Mouse (Mus musculus): ENCODE measurements at regions not wholly inside any gene's neighbourhood (a gene's known extent, or its start where the extent isn't known, plus 50 kb on each side); places are given as distances from the start of the nearest gene placed in this dataset.

GRCm38 (mm10) chr3:157759856-157760255 lies 165.0 kb downstream of the Cth start:
- 81% methylated on average over 1 of the region's 1 CpGs for WGBS
- Histone ChIP-seq H3K27ac (ENCODE audit: control insufficient read depth, insufficient read depth, low read depth, low read length, poor library complexity) (no peak overlapping the region), H3K4me1 (ENCODE audit: control insufficient read depth, insufficient read depth, low read length) (no peaks in the 10 kb centered on the region), H3K4me3 (replicated peaks; ENCODE audit: control insufficient read depth, low read depth, low read length) (no peak overlapping the region)
- TF ChIP-seq POLR2A (IDR thresholded peaks at IDR 0.05; ENCODE audit: borderline replicate concordance, control insufficient read depth, low read depth, low read length) = no peak
- no peak for TF ChIP-seq CTCF (IDR thresholded peaks at IDR 0.05; ENCODE audit: control insufficient read depth, insufficient read depth, low read length)

GRCm38 (mm10) chr3:157754826-157755225 lies 170.1 kb downstream of the Cth start:
- TF ChIP-seq CTCF (IDR thresholded peaks at IDR 0.05; ENCODE audit: control insufficient read depth, insufficient read depth, low read length) (no peak), POLR2A (IDR thresholded peaks at IDR 0.05; ENCODE audit: borderline replicate concordance, control insufficient read depth, low read depth, low read length) (no peak)
- no peaks in the 10 kb centered on the region for H3K4me1 ChIP-seq (ENCODE audit: control insufficient read depth, insufficient read depth, low read length)
- WGBS = 70% methylated on average over 4 of the region's 4 CpGs
- no peak overlapping the region for H3K27ac ChIP-seq (ENCODE audit: control insufficient read depth, insufficient read depth, low read depth, low read length, poor library complexity)
- H3K4me3 ChIP-seq (replicated peaks; ENCODE audit: control insufficient read depth, low read depth, low read length) = no peak overlapping the region

- Histone ChIP-seq H3K4me3 (replicated peaks; ENCODE audit: control insufficient read depth, low read depth, low read length) (no peak overlapping the region), H3K4me1 (ENCODE audit: control insufficient read depth, insufficient read depth, low read length) (no peaks in the 10 kb centered on the region), H3K27ac (ENCODE audit: control insufficient read depth, insufficient read depth, low read depth, low read length, poor library complexity) (no peak overlapping the region)
- no peak for TF ChIP-seq CTCF (IDR thresholded peaks at IDR 0.05; ENCODE audit: control insufficient read depth, insufficient read depth, low read length)
- TF ChIP-seq POLR2A (IDR thresholded peaks at IDR 0.05; ENCODE audit: borderline replicate concordance, control insufficient read depth, low read depth, low read length) = no peak
- WGBS = 63% methylated on average over 3 of the region's 3 CpGs
Observed at GRCm38 (mm10) chr3:157750266-157750665, 174.6 kb downstream of the Cth start.

GRCm38 (mm10) chr3:157748395-157749037 lies 176.4 kb downstream of the Cth start:
- no peak overlapping the region for H3K27ac ChIP-seq (ENCODE audit: control insufficient read depth, insufficient read depth, low read depth, low read length, poor library complexity)
- no peak overlapping the region for H3K4me3 ChIP-seq (replicated peaks; ENCODE audit: control insufficient read depth, low read depth, low read length)
- WGBS = 58% methylated on average over 3 of the region's 3 CpGs
- no peaks in the 10 kb centered on the region for H3K4me1 ChIP-seq (ENCODE audit: control insufficient read depth, insufficient read depth, low read length)
- TF ChIP-seq POLR2A (IDR thresholded peaks at IDR 0.05; ENCODE audit: borderline replicate concordance, control insufficient read depth, low read depth, low read length) (no peak), CTCF (IDR thresholded peaks at IDR 0.05; ENCODE audit: control insufficient read depth, insufficient read depth, low read length) (no peak)

GRCm38 (mm10) chr3:157743000-157743399 lies 176.3 kb downstream of the Ptger3 start:
- H3K4me1 ChIP-seq (ENCODE audit: control insufficient read depth, insufficient read depth, low read length) = no peaks in the 10 kb centered on the region
- no peak overlapping the region for H3K4me3 ChIP-seq (replicated peaks; ENCODE audit: control insufficient read depth, low read depth, low read length)
- 96% methylated on average over 1 of the region's 1 CpGs for WGBS
- TF ChIP-seq CTCF (IDR thresholded peaks at IDR 0.05; ENCODE audit: control insufficient read depth, insufficient read depth, low read length) = no peak
- no peak for TF ChIP-seq POLR2A (IDR thresholded peaks at IDR 0.05; ENCODE audit: borderline replicate concordance, control insufficient read depth, low read depth, low read length)
- H3K27ac ChIP-seq (ENCODE audit: control insufficient read depth, insufficient read depth, low read depth, low read length, poor library complexity) = no peak overlapping the region

- no peak overlapping the region for H3K27ac ChIP-seq (ENCODE audit: control insufficient read depth, insufficient read depth, low read depth, low read length, poor library complexity)
- no peaks in the 10 kb centered on the region for H3K4me1 ChIP-seq (ENCODE audit: control insufficient read depth, insufficient read depth, low read length)
- no peak overlapping the region for H3K4me3 ChIP-seq (replicated peaks; ENCODE audit: control insufficient read depth, low read depth, low read length)
- WGBS = 83% methylated on average over 1 of the region's 1 CpGs
- no peak for TF ChIP-seq CTCF (IDR thresholded peaks at IDR 0.05; ENCODE audit: control insufficient read depth, insufficient read depth, low read length)
- no peak for TF ChIP-seq POLR2A (IDR thresholded peaks at IDR 0.05; ENCODE audit: borderline replicate concordance, control insufficient read depth, low read depth, low read length)
Observed at GRCm38 (mm10) chr3:157739628-157740294, 173.1 kb downstream of the Ptger3 start.

GRCm38 (mm10) chr3:157732136-157732940 lies 165.6 kb downstream of the Ptger3 start:
- TF ChIP-seq CTCF (IDR thresholded peaks at IDR 0.05; ENCODE audit: control insufficient read depth, insufficient read depth, low read length) = no peak
- no peak for TF ChIP-seq POLR2A (IDR thresholded peaks at IDR 0.05; ENCODE audit: borderline replicate concordance, control insufficient read depth, low read depth, low read length)
- H3K27ac ChIP-seq (ENCODE audit: control insufficient read depth, insufficient read depth, low read depth, low read length, poor library complexity) = no peak overlapping the region

GRCm38 (mm10) chr3:157729711-157730367 lies 163.1 kb downstream of the Ptger3 start:
- no peak overlapping the region for H3K4me3 ChIP-seq (replicated peaks; ENCODE audit: control insufficient read depth, low read depth, low read length)
- no peak for TF ChIP-seq CTCF (IDR thresholded peaks at IDR 0.05; ENCODE audit: control insufficient read depth, insufficient read depth, low read length)
- TF ChIP-seq POLR2A (IDR thresholded peaks at IDR 0.05; ENCODE audit: borderline replicate concordance, control insufficient read depth, low read depth, low read length) = no peak
- 52% methylated on average over 1 of the region's 1 CpGs for WGBS
- H3K4me1 ChIP-seq (ENCODE audit: control insufficient read depth, insufficient read depth, low read length) = no peaks in the 10 kb centered on the region
- H3K27ac ChIP-seq (ENCODE audit: control insufficient read depth, insufficient read depth, low read depth, low read length, poor library complexity) = no peak overlapping the region

More at GRCm38 (mm10) chr3:157732136-157732940, 165.6 kb downstream of the Ptger3 start:
- WGBS = 71% methylated on average over 4 of the region's 4 CpGs
- Histone ChIP-seq H3K4me1 (ENCODE audit: control insufficient read depth, insufficient read depth, low read length) (no peaks in the 10 kb centered on the region), H3K4me3 (replicated peaks; ENCODE audit: control insufficient read depth, low read depth, low read length) (no peak overlapping the region)

Data from bone marrow, adult 2 months (tissue).